Mouse (Mus musculus) myocyte (in vitro differentiated cells): ENCODE results near the gene Tfcp2.

ENCODE experiments used
- CEBPB ChIP-seq: IDR thresholded peaks from 2 replicates; pipeline ENCODE4 v1.6.1; 2011; ENCODE audit warnings: mild to moderate bottlenecking, moderate library complexity; ENCODE audit not compliant: poor library complexity, insufficient read depth, severe bottlenecking
- E2F4 ChIP-seq: IDR thresholded peaks from one replicate; pipeline ENCODE4 v1.6.1; 2011; ENCODE audit warnings: mild to moderate bottlenecking, control low read depth, moderate library complexity; ENCODE audit not compliant: insufficient read depth
- MAX ChIP-seq: IDR thresholded peaks from one replicate; pipeline ENCODE4 v1.6.1; 2011; ENCODE audit warnings: low read depth, mild to moderate bottlenecking, control low read depth
- MYOD1 ChIP-seq, 3 experiments: IDR thresholded peaks; one replicate each; pipeline ENCODE4 v1.6.1; 2011; ENCODE audit warnings: control low read depth in 2 of 3, low read depth in 2 of 3, mild to moderate bottlenecking in 2 of 3, moderate library complexity in 1 of 3; ENCODE audit not compliant: insufficient read length in 2 of 3, control insufficient read depth in 1 of 3
- MYOG ChIP-seq, 3 experiments: IDR thresholded peaks; one replicate each; pipeline ENCODE4 v1.6.1; 2011; ENCODE audit warnings: control low read depth in 2 of 3, low read depth in 2 of 3, mild to moderate bottlenecking in 2 of 3; ENCODE audit not compliant: insufficient read length in 2 of 3, control insufficient read depth in 1 of 3, insufficient read depth in 1 of 3
- POLR2A ChIP-seq: IDR thresholded peaks from one replicate; pipeline ENCODE4 v1.6.1; 2011; ENCODE audit warnings: low read depth, mild to moderate bottlenecking, control low read depth, moderate library complexity; ENCODE audit not compliant: insufficient read length
- POLR2AphosphoS2 ChIP-seq: IDR thresholded peaks from one replicate; pipeline ENCODE4 v1.6.1; 2011; ENCODE audit warnings: low read depth, control low read depth; ENCODE audit not compliant: insufficient read length
- REST ChIP-seq: IDR thresholded peaks from one replicate; pipeline ENCODE4 v1.6.1; 2011; ENCODE audit warnings: mild to moderate bottlenecking, control low read depth, moderate library complexity; ENCODE audit not compliant: insufficient read depth, insufficient read length
- SRF ChIP-seq: IDR thresholded peaks from one replicate; pipeline ENCODE4 v1.6.1; 2011; ENCODE audit warnings: low read depth; ENCODE audit not compliant: control insufficient read depth, insufficient read length
- TCF12 ChIP-seq: IDR thresholded peaks from one replicate; pipeline ENCODE4 v1.6.1; 2011; ENCODE audit warnings: mild to moderate bottlenecking, control low read depth; ENCODE audit not compliant: poor library complexity, insufficient read depth, severe bottlenecking
- TCF3 ChIP-seq: IDR thresholded peaks from one replicate; pipeline ENCODE4 v1.6.1; 2011; ENCODE audit warnings: low read depth, control low read depth; ENCODE audit not compliant: insufficient read length
- USF1 ChIP-seq: IDR thresholded peaks from one replicate; pipeline ENCODE4 v1.6.1; 2011; ENCODE audit warnings: low read depth, mild to moderate bottlenecking, control low read depth, moderate library complexity

DNA sequence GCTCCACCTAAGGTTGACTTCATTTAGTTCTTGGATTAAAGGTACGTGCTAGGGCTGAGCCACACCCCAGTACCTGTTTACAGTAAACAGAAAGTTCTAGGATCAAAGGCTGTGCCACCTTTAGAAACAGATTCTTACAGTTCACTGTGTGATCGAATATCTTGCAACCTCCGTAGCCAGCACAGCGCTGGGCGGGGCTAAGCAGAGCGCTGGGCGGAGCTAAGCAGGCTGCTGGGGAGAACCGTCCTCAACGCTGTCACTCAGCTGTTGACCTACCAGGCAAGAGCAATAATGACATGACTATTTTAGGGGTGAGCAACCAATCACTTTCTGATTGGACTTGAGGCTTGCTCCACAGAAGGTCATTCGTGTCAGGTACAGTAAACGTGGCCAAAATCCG lies 90.9 kb downstream of the Tfcp2 start:
- TF ChIP-seq POLR2A (no peak), CEBPB (no peak), POLR2AphosphoS2 (no peak), TCF12 (no peak), MYOG (IDR thresholded peaks at IDR 0.05; ENCODE audit: control insufficient read depth in 1 of 3, insufficient read depth in 1 of 3, insufficient read length in 2 of 3, low read depth in 2 of 3) (no peak), USF1 (no peak), E2F4 (no peak), MAX (no peak), MYOD1 (IDR thresholded peaks at IDR 0.05; ENCODE audit: control insufficient read depth in 1 of 3, insufficient read length in 2 of 3, low read depth in 2 of 3) (no peak), SRF (no peak), REST (no peak), TCF3 (no peak)
